Mouse (Mus musculus) myocyte (in vitro differentiated cells): Measurements from ENCODE around the gene Gatb.

ENCODE experiments used
- CEBPB ChIP-seq: IDR thresholded peaks from 2 replicates; pipeline ENCODE4 v1.6.1; 2011; ENCODE audit warnings: mild to moderate bottlenecking, moderate library complexity; ENCODE audit not compliant: poor library complexity, insufficient read depth, severe bottlenecking
- E2F4 ChIP-seq: IDR thresholded peaks from one replicate; pipeline ENCODE4 v1.6.1; 2011; ENCODE audit warnings: mild to moderate bottlenecking, control low read depth, moderate library complexity; ENCODE audit not compliant: insufficient read depth
- MAX ChIP-seq: IDR thresholded peaks from one replicate; pipeline ENCODE4 v1.6.1; 2011; ENCODE audit warnings: low read depth, mild to moderate bottlenecking, control low read depth
- MYOD1 ChIP-seq, 3 experiments: IDR thresholded peaks; one replicate each; pipeline ENCODE4 v1.6.1; 2011; ENCODE audit warnings: control low read depth in 2 of 3, low read depth in 2 of 3, mild to moderate bottlenecking in 2 of 3, moderate library complexity in 1 of 3; ENCODE audit not compliant: insufficient read length in 2 of 3, control insufficient read depth in 1 of 3
- POLR2A ChIP-seq: IDR thresholded peaks from one replicate; pipeline ENCODE4 v1.6.1; 2011; ENCODE audit warnings: low read depth, mild to moderate bottlenecking, control low read depth, moderate library complexity; ENCODE audit not compliant: insufficient read length
- POLR2AphosphoS2 ChIP-seq: IDR thresholded peaks from one replicate; pipeline ENCODE4 v1.6.1; 2011; ENCODE audit warnings: low read depth, control low read depth; ENCODE audit not compliant: insufficient read length
- USF1 ChIP-seq: IDR thresholded peaks from one replicate; pipeline ENCODE4 v1.6.1; 2011; ENCODE audit warnings: low read depth, mild to moderate bottlenecking, control low read depth, moderate library complexity

DNA sequence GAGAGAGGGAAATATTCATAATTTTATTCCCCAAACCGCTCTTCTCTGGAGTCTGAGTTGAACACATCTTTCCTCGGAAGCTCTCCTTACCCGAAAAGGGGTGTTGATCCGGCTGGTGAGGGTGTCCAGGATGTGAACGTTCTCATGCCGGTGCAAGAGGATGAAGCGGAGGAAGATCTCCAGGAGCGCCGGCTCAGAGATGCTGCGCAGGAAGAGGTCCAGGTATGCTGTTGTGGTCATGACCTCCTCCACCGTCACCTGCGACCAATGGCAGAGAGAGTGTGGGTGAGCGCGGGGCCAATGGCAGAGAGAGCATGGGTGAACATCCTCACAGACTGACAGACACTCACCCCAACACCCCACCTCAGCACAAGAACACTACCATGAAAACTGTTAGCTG is 114.4 kb downstream of the Gatb start:
- TF ChIP-seq MAX = no peak
- TF ChIP-seq USF1 = no peak
- no peak for TF ChIP-seq POLR2A
- TF ChIP-seq POLR2AphosphoS2 = no peak
- TF ChIP-seq MYOD1 (IDR thresholded peaks at IDR 0.05; ENCODE audit: control insufficient read depth in 1 of 3, insufficient read length in 2 of 3, low read depth in 2 of 3) = no peak
- no peak for TF ChIP-seq E2F4
- TF ChIP-seq CEBPB = no peak
